Mouse (Mus musculus) R1 (cell line): ENCODE data around the gene Haghl.
A peak's percentile ranks its signal among the peaks of the same experiment; 100 is the strongest.
"Not testable (repeated sequence)": the region's sequence is repeated elsewhere in the genome, so short reads cannot be mapped to it uniquely, and the experiment has no call there.

Experiments
- DNase-seq: peaks from one replicate; pipeline ENCODE4 v3.0.0-alpha.2; 2018; ENCODE audit warnings: low read depth, low spot score

Haghl gene

DNA sequence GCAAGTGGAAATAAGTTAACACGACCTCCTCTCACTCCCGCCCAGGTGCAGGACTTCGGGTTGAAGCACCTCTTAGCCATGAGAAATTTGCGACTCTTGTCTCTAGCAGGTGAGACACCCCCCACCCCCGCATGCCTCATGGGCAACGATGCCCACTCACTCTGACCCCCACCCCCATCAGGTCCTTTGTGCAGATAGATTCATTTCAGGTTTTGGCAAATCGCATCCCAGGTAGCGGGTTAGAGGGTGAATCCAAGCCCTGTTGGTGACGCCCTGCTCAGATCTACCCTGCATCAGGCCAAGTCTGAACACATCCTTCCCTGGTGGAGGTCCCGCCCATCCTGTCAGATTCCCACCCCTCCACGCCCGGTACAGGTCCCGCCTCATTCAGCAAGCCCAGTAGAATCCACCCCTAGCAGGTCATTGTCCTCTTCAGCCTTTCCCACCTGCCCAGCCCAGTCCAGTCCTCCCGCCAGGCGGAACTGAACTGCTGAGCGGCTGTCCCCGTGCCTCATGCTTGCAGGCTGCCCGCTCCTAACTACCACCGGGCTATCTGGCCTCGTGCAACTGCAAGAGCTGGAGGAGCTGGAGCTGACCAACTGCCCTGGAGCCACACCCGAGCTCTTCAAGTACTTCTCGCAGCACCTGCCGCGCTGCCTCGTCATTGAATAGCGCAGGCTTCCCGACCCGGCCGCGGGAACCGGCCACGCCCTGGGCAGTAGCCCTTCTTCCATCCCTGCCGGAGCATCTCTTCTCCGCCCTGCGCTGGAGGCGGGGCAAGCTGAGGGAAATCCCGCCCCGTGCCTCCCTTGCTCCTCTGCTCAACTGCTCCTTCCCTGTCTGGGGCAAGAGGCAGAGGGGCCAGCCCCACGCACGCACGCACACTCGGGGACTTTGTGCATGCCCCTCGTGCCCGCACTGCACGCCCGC lies 33.6 kb upstream of the Haghl start:
- DNase-seq: peak; percentile 82

DNA sequence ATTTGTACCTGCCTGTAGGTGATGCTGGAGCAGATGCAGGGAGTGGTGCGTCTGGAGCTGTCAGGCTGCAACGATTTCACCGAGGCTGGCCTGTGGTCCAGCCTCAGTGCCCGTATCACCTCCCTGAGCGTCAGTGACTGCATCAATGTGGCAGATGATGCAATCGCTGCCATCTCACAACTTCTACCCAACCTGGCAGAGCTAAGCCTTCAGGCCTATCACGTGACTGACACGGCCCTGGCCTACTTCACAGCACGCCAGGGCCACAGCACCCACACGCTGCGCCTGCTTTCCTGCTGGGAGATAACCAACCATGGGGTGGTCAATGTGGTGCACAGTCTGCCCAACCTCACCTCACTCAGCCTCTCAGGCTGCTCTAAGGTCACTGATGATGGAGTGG lies 32.2 kb upstream of the Haghl start:
- no peak for DNase-seq

GRCm38 (mm10) chr17:25813471-25813870 lies 28.0 kb upstream of the Haghl start:
- DNase-seq: peak; percentile 91

DNA sequence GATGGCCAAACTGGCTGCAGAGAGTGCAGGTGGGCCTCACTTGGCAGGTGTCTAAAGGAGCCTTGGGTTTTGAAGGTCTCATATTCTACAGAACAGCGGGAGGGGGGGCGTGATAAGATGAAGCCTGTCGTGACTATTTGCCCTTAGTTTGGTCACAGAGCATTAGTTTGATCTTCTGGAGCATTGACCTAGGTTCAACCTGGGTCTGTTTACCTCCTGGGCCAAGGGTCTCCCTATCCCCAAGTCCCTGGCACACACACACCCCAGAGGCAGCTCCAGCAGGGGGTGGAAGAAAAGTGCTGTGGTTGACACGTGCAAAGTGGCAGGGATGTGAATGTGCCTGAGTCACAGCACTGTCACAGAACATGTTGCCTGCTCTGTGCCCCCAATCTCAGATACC lies 25.4 kb upstream of the Haghl start:
- no peak for DNase-seq

DNA sequence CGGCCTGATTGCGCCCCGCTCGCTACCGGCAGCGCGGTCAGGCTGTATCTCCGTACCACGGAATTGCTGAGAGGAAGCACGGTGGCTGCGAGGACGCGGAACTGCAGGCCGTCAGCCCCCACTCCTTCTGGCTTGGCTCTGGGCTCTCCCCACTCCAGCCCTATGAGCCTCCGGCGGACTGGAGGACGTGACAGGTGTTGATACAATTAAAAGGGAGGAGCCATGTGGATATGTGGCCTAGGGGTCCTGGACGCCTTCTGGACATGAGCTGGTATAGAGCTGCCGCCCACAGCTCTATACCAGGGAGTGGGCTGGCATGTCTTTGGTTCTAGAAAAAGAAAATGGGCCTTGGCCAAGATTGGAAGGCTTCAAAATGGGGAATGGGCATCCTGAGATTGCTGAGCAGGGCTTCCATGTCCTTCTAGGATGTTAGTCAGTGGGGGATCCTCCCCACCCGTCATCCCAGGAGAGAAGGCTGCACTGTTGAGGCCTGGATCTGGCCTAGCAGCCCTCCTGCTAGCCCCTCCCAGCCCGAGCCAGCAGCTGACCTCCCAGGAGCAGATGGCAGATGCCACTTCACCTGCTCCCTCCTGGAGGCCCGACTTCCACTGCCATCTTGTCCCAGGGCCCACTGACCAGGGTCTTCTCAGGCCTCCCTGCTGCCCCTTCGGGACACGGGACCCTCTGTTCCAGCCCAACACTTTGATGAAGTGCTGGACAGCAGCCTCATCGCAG lies 24.3 kb upstream of the Haghl start:
- no peak for DNase-seq

- peak; percentile 92 for DNase-seq
These were observed 23.5 kb upstream of the Haghl start, which contains the start of gene Fbxl16 for GRCm38 (mm10) chr17:25808789-25809605. TSS of gene Fbxl16 (plus strand) at chr17:25809085.

DNA sequence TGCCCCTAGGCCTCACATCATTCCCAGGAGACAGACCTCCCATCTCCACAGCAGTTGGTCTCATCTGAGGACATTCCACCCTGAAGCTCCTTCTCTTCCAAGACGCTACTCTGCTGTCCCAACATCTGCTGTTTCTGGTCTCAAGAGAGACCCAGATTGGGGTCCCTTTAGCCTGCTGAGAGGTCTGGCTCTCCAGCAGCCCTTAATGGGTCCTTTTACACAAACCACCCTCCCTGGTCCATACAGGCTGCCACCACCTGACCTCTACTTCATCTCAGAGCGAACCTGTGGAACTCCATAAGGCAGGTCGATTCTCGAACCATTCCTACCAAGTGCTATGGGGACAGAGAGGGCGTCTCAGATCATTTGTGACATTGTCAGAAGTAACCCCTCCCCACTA lies 22.6 kb upstream of the Haghl start:
- DNase-seq: no peak

DNA sequence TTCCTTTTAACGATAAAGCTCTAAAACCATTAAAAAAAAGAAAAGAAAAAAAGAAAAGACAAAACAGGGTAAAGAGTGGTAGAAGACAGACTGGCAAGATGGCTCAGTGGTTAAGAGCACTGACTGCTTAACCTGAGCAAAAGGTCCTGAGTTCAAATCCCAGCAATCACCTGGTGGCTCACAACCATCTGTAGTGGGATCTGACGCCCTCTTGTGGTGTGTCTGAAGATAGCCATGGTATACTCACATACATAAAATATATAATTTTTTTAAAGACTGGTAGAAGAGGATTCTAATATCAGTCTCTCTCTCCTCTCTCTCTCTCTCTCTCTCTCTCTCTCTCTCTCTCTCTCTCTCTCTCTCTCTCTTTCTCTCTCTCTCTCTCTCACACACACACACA lies 22.0 kb upstream of the Haghl start:
- not testable (repeated sequence) for DNase-seq

- DNase-seq: no peak
These were observed 21.0 kb upstream of the Haghl start for GRCm38 (mm10) chr17:25806507-25806906.

- DNase-seq: peak; percentile 59
These were observed 17.5 kb upstream of the Haghl start for GRCm38 (mm10) chr17:25802825-25803517.

GRCm38 (mm10) chr17:25801029-25801428 lies 15.6 kb upstream of the Haghl start:
- peak; percentile 84 for DNase-seq

DNA sequence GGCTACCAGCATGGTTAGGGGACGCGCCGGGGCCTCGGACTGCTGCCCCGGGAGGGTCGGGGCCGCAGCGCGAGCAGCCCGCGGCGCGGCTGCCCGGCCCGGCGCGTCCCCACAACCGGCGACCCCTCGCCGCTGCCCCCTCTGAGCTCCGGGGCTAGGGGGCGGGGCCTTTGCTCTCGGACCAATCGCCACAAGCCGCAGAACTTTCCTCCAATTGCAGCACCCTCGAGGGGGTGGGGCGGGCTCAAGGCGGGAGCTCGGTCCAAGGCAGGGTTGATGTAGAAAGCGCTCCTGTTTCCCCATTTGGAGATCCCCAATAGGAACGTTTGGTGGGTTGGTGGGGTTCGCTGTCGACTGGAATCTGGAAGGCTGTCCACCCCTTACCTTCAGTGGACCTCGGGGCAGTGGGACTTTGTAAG lies 11.5 kb upstream of the Haghl start, which contains the start of gene Metrn:
Gene Metrn, minus strand, starts transcription at position 186 of the 419 bp plus-strand sequence.
- peak; percentile 90 for DNase-seq

GRCm38 (mm10) chr17:25796211-25796771 lies 10.8 kb upstream of the Haghl start:
- peak; percentile 32 for DNase-seq

DNA sequence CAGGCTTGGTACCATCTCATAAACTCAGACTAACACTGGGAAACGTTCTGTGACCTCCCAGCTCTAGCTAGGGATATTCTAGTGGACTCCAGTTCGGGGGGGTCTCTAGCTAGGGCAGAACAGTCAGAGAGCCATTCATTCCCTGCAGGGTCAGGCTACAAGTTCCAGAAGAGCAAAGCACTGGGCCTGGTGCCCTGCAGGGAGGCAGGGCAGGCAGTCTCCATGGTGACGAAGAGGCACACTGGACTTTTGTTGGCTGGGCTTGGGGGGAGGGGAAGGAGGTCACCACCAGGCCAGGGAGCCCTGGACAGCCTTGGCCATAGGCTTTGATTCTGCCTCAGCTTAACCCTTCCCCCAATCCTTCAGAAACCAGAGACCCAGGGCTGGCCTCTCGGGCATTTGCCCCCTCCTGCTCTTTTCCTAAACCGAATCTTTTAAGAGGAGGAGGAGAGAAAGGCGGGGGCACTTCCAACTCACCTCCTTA lies 10.2 kb upstream of the Haghl start, which contains the start of gene AC134908.4:
Gene AC134908.4, minus strand, starts transcription at position 51 of the 484 bp plus-strand sequence.
- no peak for DNase-seq

DNA sequence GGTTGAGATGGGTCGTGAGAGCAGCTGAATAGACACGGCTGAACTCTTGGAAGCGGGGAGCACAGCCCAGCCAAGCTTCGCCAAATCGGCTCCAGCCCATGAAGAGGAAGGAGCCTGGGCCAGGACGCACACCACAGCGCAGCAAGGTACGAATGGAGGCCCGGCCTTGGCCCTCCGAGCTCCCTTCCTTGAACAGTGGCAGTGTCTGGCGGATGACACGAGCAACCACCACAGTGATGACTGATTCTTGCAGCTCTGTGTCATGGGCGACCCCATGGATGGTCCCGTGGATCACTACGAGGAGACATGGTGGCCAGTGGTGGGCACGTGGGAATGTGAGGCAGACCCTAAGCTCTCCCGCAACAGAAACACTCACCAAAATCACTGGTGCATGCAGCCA lies 9.5 kb upstream of the Haghl start:
- no peak for DNase-seq

- no peak for DNase-seq
These were observed 8.7 kb upstream of the Haghl start for GRCm38 (mm10) chr17:25794197-25794596.

DNA sequence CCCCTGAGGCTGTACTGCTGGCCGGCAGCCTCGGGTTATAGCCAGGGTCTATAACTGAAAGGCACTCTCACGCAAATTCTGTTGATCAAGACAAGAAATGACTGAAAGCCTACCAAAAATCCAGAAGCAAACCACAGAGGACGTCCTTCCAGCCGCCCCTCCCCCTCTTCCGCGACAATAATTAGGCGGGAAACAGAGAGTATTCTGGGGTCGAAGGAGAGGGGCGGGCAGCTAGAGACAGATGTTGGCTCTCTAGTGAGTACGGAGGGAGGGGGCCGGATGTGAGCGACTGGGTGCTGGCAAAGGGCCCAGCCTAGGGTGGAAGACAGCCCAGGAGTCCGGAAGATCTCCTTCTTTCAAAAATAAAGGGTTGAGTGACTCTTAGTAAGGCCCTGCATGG lies 7.1 kb upstream of the Haghl start, which contains the start of gene Fam173a:
Gene Fam173a, minus strand, starts transcription at position 287 of the 400 bp plus-strand sequence.
- peak; percentile 56 for DNase-seq

DNA sequence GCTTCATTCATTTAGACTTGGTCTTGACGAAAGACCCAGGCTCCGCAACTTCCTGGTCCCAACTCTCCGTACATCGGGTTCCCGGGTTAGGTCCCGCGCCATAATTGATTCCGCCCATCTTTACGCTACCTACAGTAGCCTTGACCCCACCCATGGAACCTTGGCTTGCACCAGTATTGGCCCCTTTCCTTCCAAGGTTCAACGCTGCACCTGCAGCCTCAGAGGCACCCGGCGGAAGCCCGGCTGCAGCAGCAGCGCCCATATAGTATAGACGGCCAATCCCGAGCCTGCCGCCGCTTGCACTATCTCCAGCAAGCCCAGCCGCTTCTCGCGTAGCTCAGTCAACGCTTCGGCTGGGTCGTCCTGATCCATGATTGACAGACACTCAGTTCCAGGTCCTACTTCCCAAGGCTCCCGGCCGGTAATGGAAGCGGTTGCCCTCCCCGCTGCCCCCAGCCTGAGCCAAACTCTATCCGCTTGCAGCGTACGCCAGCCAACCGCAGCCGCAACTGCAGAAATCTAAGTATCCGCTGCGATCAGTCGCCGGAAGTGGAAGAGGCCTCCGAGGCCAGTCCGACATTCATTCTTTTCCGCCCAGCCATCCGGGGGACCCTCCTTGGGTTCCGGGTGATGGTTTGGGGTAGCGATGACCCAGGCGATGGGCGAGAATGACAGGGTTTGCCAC lies 6.5 kb upstream of the Haghl start:
- DNase-seq: peak; percentile 87

GRCm38 (mm10) chr17:25791320-25791842 lies 5.9 kb upstream of the Haghl start:
- no peak for DNase-seq
